Mouse (Mus musculus) C2C12 (cell line): ENCODE results near the gene Eya2.

Experiments
- CTCF ChIP-seq: IDR thresholded peaks from one replicate; pipeline ENCODE4 v1.5.1; 2011; ENCODE audit not compliant: control insufficient read depth, insufficient read depth, insufficient read length
- MYOD1 ChIP-seq: IDR thresholded peaks from one replicate; pipeline ENCODE4 v1.6.1; 2011; ENCODE audit warnings: low read depth; ENCODE audit not compliant: control insufficient read depth, insufficient read length
- MYOG ChIP-seq: IDR thresholded peaks from one replicate; pipeline ENCODE4 v1.6.1; 2011; ENCODE audit not compliant: control insufficient read depth, insufficient read length; ENCODE audit errors: extremely low read depth

DNA sequence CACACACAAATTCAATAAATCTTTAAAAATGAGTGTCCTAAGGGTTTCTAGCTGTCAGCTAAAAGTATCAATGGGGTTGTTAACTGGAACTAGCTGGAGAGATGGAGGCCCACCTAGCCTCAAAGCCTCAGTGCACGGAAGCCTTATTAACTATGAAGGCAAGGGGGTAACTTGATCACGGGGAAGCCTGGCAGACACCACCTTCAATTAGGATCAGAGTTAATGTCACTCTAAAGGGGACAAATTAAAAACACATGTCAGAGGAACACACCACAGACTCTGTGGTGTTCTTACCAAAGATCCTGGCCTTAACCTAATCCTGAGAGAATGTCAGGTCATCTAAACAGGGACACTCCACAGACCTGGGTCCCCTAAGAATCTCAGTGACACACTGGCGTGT, 10.3 kb upstream of the Eya2 start:
- TF ChIP-seq MYOG: no peak
- TF ChIP-seq CTCF: no peak
- TF ChIP-seq MYOD1: no peak
